Mouse (Mus musculus) liver, embryonic 13.5 days (tissue): ENCODE results near the gene Gm17555. TPM values are rescaled to one million over a fixed set of nuclear protein-coding genes. Genes with fewer than 3 reads are reported as not detected.
"Not testable (repeated sequence)": the region's sequence is repeated elsewhere in the genome, so short reads cannot be mapped to it uniquely, and the experiment has no call there.

Source experiments
- ATAC-seq: fragments of 200-750 bp; cut with Nextera tagmentation; 2 replicates; pipeline ENCODE4 v1.8.0; 2017; ENCODE audit warnings: low read depth, mild to moderate bottlenecking, moderate number of reproducible peaks, moderate library complexity
- DNase-seq: peaks from one replicate; pipeline ENCODE4 v3.0.0; 2022
- H3K27ac ChIP-seq: fragments of 300-500 bp; sonication (generic); 2 replicates; pipeline ENCODE4 v1.5.1; 2015; ENCODE audit warnings: moderate library complexity, mild to moderate bottlenecking, inconsistent platforms
- H3K27me3 ChIP-seq: fragments of 300-500 bp; sonication (generic); 2 replicates; pipeline ENCODE4 v1.6.1; 2015; ENCODE audit warnings: mild to moderate bottlenecking, inconsistent platforms
- H3K36me3 ChIP-seq: fragments of 300-500 bp; sonication (generic); 2 replicates; pipeline ENCODE4 v1.6.1; 2015; ENCODE audit warnings: mild to moderate bottlenecking, inconsistent platforms
- H3K4me1 ChIP-seq: fragments of 300-500 bp; sonication (generic); replicated peaks from 2 replicates; pipeline ENCODE4 v1.6.1; 2015; ENCODE audit warnings: inconsistent platforms
- H3K4me2 ChIP-seq: fragments of 300-500 bp; sonication (generic); 2 replicates; pipeline ENCODE4 v1.6.1; 2015; ENCODE audit warnings: inconsistent platforms, mild to moderate bottlenecking, moderate library complexity
- H3K4me3 ChIP-seq: fragments of 300-500 bp; sonication (generic); replicated peaks from 2 replicates; pipeline ENCODE4 v1.5.1; 2015; ENCODE audit warnings: mild to moderate bottlenecking, inconsistent platforms
- H3K9ac ChIP-seq: fragments of 300-500 bp; sonication (generic); 2 replicates; pipeline ENCODE4 v1.6.1; 2015; ENCODE audit warnings: mild to moderate bottlenecking, inconsistent platforms
- H3K9me3 ChIP-seq: fragments of 300-500 bp; sonication (generic); replicated peaks from 2 replicates; pipeline ENCODE4 v1.6.1; 2016; ENCODE audit warnings: inconsistent platforms
- WGBS: fragments of 180-500 bp; shearing (Covaris S2); methylation state at CpG from one replicate; pipeline ENCODE4 v1.1.7; 2015; ENCODE audit not compliant: insufficient replicate concordance; 5-methylcytosine and 5-hydroxymethylcytosine counted together
- polyA plus RNA-seq: library from polyadenylated mRNA; unstranded; fragments of >200 nt; fragmentation: Nextera tagmentation; extraction: Ambion mirVana; gene quantifications from 2 replicates; pipeline ENCODE4 v1.2.1, GENCODE M21; 2015

Gm17555 gene
- polyA plus RNA-seq, result not detected in 2 replicates

DNA sequence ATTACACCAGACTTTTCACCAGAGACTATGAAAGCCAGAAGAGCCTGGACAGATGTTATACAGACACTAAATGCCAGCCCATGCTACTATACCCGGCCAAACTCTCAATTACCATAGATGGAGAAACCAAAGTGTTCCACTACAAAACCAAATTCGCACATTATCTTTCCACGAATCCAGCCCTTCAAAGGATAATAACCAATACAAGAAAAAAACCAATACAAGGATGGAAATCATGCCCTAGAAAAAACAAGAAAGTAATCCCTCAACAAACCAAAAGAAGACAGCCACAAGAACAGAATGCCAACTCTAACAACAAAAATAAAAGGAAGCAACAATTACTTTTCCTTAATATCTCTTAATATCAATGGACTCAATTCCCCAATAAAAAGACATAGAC, at the start of gene Gm17555:
TSS of gene Gm17555 (plus strand) at position 301 of the 400 bp plus-strand sequence.
- not testable (repeated sequence) for H3K36me3 ChIP-seq, ATAC-seq, H3K9me3 ChIP-seq, H3K27ac ChIP-seq, H3K9ac ChIP-seq, H3K4me3 ChIP-seq, H3K27me3 ChIP-seq, DNase-seq, H3K4me2 ChIP-seq, H3K4me1 ChIP-seq
- WGBS, result 73% methylated on average over 3 of the region's 3 CpGs

DNA sequence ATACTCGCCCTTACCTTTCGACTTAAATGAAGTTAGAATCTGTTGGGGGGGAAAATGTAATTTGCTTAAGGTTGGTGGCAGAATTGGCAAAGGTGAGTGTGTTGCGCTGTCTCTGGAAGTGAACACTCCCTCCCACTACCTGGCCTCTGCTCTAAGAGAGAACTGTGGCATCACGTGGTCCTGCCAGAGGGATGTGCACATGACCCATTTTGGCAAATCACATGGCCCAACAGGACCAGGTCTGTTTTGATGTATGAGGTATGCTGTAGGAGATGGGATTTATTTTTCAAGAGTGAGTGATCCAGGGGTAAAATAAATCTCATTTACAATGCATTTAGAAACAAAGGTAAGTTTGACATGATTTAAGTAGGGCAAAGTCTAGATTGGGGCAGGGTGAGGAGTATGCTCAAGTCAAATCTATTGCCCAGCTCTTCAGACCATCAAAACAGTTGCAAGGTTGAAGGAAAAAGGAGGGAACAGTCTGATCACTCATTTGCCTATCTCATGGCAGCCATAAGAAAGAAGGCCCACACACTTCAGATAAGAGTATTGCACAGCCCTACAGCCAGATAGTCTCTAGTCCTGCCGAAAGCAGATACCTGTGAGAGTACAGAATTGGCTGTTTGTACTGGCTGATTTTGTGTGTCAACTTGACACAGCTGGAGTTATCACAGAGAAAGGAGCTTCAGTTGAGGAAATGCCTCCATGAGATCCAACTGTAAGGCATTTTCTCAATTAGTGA, 49.5 kb upstream of the Gm17555 start:
- WGBS, result 64% methylated on average over 5 of the region's 5 CpGs
- Histone ChIP-seq H3K4me3 (no peak overlapping the region), H3K9me3 (no peaks in the 10 kb centered on the region), H3K36me3 (peaks cover 49% of the 10 kb centered on the region), H3K27me3 (no peaks in the 10 kb centered on the region), H3K9ac (no peak overlapping the region), H3K4me1 (peaks cover 43% of the 10 kb centered on the region), H3K27ac (peak overlapping the region; percentile 95), H3K4me2 (peak overlapping the region; percentile 56)
- ATAC-seq (peak; percentile 100), DNase-seq (peak; percentile 78)

DNA sequence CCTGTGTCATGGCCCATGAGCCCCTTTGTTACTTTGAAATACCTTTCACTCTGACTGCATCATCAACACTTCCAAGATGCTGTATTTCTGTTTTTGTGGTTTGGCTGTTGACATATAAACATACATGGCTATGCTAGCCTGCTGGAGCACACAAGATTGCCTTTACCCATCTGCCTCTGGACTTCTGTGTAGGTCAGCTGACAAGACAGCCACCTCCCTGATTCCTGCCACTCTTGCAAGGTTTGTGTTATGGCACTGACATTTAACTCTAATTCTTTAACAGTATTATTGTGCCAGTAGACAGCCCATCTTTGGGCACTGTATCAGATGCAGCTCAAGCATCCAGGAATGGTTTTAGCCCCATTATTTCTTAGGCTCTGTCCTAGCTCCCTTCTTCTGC, 48.6 kb upstream of the Gm17555 start:
- Histone ChIP-seq H3K36me3 (peaks cover 41% of the 10 kb centered on the region), H3K27me3 (no peaks in the 10 kb centered on the region), H3K9ac (peak overlapping the region; percentile 56), H3K4me3 (peak overlapping the region; percentile 18), H3K4me2 (peak overlapping the region; percentile 56), H3K4me1 (peaks cover 51% of the 10 kb centered on the region), H3K9me3 (no peaks in the 10 kb centered on the region), H3K27ac (peak overlapping the region; percentile 95)
- DNase-seq, result no peak
- no peak for ATAC-seq

DNA sequence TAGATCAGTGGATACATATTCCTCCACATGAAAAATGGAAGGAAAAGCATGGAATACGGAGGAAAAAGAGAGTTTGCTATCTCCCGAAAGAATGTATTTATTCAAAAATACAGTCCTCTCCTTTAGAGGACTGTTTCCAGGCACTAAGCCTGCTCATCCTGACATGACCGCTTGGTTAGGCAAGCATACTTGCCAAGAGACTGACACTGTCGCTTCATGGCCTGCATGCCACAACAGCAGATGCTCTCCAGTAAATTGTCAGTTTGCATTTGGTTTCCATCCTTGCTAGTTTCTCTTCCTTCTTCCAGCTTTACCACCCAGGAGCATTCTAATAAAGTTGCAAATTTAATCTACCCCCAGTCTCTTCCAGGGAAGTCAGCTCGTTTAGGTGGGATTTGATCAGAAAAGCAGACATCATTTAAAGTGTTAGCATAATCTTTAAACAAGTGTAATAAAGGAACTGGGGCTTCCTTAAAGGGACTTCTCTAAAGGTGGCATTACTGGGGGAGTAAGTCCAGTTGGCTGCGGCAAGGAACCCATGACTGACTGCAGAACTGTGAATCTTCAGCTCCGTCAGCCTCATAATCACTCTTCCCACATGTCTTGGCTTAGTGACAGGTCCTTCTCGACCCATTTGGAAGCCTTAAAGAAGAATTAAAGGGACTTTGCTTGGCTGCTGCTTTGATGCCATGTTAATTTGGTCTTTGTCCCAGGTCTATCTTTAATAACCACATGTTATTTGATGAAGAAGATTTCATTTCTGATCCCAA, 47.9 kb upstream of the Gm17555 start:
- H3K27ac ChIP-seq, result peak overlapping the region; percentile 95
- ATAC-seq (no peak), DNase-seq (no peak)
- peak overlapping the region; percentile 56 for H3K9ac ChIP-seq
- 78% methylated on average over 8 of the region's 8 CpGs for WGBS
- no peaks in the 10 kb centered on the region for H3K9me3 ChIP-seq
- no peaks in the 10 kb centered on the region for H3K27me3 ChIP-seq
- peak overlapping the region; percentile 56 for H3K4me2 ChIP-seq
- peaks cover 58% of the 10 kb centered on the region for H3K4me1 ChIP-seq
- H3K4me3 ChIP-seq, result peak overlapping the region; percentile 18; the same call in 1 of the 2 replicates
- peaks cover 34% of the 10 kb centered on the region for H3K36me3 ChIP-seq

DNA sequence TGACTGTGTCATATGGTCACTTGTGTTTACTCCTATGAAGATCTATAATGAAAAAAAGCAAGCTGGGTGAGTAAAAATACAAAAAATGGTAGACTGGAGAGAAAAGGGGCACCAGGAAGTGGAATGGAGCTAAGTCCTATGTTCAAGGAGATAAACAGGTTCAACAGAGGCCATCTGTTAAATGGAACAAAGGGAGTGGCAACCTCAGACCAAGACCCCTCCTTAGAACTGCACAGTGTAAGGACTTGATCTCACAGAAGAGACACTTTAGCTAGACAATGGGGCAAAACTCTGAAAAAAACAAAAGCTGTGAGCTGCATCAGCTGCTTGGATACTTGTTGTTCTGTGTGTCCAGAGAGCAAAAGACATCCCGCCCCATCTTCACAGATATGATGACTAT, 43.5 kb upstream of the Gm17555 start:
- peaks cover 30% of the 10 kb centered on the region for H3K4me1 ChIP-seq
- WGBS, result 90% methylated on average over 1 of the region's 1 CpGs
- ATAC-seq, result peak; percentile 67
- 0 out of 2 replicates have a peak, but pooled peaks cover 7% of the 10 kb centered on the region for H3K36me3 ChIP-seq
- no peak for DNase-seq
- H3K9ac ChIP-seq, result no peak overlapping the region
- no peaks in the 10 kb centered on the region for H3K9me3 ChIP-seq
- H3K27ac ChIP-seq, result no peak overlapping the region
- H3K27me3 ChIP-seq, result no peaks in the 10 kb centered on the region
- no peak overlapping the region for H3K4me2 ChIP-seq
- no peak overlapping the region for H3K4me3 ChIP-seq

DNA sequence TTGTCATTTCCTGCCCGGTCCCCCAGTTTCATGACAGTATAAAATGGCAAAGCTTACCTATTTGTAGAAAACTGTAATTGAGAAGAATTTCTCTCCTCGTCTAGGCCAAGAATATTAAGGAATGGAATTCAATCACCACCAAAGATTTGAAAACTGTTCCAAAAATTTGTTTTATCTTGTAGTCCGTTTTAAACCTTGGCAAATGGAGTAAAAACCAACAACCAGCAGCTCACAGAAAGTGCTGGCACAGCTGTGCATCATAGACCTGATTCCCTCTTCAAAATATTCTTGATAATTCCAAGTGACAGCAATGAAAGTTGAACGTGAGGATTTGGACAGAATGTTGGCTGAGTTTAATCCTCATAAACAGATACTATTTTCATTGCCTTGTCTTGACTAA, 23.6 kb upstream of the Gm17555 start:
- 59% methylated on average over 4 of the region's 4 CpGs for WGBS
- H3K27me3 ChIP-seq, result no peaks in the 10 kb centered on the region
- no peak overlapping the region for H3K27ac ChIP-seq
- DNase-seq, result no peak
- no peak overlapping the region for H3K4me3 ChIP-seq
- no peak overlapping the region for H3K4me2 ChIP-seq
- H3K9ac ChIP-seq, result no peak overlapping the region
- no peak for ATAC-seq
- H3K4me1 ChIP-seq, result peaks cover 6% of the 10 kb centered on the region
- no peaks in the 10 kb centered on the region for H3K9me3 ChIP-seq
- no peaks in the 10 kb centered on the region for H3K36me3 ChIP-seq

DNA sequence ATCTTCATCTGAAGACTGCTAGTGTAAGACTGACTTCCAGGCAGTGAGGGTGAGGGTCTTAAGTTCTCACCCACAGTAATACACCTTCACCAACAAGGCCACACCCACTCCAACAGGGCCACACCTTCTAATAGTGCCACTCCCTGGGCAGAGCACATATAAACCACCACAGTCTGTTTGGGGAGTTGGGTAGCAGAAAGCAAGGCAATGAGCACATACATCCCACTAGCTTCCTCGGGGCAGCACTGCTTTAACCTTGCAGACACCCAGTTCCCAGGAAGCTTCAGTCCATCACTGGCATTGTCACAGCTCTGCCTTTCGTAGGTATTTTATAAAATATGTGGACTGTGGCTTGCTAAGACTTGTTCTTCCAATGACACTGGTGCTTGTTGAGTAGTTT, 22.8 kb upstream of the Gm17555 start:
- 0 out of 2 replicates have a peak, but pooled peaks have one; percentile 34 for ATAC-seq
- H3K36me3 ChIP-seq, result no peaks in the 10 kb centered on the region
- no peak overlapping the region for H3K27ac ChIP-seq
- H3K4me2 ChIP-seq, result no peak overlapping the region
- H3K4me1 ChIP-seq, result peaks cover 6% of the 10 kb centered on the region
- no peak overlapping the region for H3K4me3 ChIP-seq
- DNase-seq, result no peak
- whole genome bisulfite sequencing, result 65% methylated on average over 2 of the region's 2 CpGs
- no peaks in the 10 kb centered on the region for H3K27me3 ChIP-seq
- H3K9me3 ChIP-seq, result no peaks in the 10 kb centered on the region
- no peak overlapping the region for H3K9ac ChIP-seq

DNA sequence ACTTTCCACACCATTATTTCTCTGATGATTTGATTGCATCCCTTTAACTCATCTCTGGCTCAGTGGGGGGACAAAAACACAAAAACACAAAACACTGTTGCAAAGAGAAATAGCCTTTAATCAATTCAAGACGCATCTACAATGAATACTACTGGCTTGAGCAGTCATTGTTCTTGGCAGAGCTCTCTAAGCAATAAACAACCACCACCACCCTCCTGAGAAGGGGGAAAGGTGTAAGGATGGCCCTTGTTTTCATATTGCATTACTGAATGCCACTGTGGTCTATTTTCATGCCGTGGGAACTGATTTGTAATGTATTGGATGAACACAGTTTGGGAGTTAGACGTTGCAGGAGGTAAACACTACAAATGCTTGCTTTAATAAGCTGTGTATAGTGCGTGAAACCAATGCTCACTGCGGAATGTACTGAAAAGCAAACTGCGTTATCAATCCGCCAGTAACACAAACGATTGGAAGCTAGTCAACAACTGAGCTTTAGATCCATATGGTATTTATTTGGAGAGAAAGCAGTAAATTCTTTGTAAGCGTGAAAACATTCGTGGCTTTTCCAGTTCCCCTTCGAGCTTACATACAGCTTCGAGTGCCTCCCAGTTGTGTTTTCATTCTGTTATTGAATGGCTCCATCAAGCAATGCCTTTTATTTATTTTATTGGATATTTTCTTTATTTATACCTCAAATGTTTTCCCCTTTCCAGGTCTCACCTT, 19.1 kb upstream of the Gm17555 start:
- ATAC-seq (no peak), DNase-seq (no peak)
- no peak overlapping the region for H3K9ac ChIP-seq
- no peaks in the 10 kb centered on the region for H3K9me3 ChIP-seq
- H3K4me2 ChIP-seq, result no peak overlapping the region
- no peak overlapping the region for H3K4me3 ChIP-seq
- no peaks in the 10 kb centered on the region for H3K27me3 ChIP-seq
- peaks cover 6% of the 10 kb centered on the region for H3K4me1 ChIP-seq
- 70% methylated on average over 12 of the region's 12 CpGs for WGBS
- H3K27ac ChIP-seq, result no peak overlapping the region
- H3K36me3 ChIP-seq, result no peaks in the 10 kb centered on the region

DNA sequence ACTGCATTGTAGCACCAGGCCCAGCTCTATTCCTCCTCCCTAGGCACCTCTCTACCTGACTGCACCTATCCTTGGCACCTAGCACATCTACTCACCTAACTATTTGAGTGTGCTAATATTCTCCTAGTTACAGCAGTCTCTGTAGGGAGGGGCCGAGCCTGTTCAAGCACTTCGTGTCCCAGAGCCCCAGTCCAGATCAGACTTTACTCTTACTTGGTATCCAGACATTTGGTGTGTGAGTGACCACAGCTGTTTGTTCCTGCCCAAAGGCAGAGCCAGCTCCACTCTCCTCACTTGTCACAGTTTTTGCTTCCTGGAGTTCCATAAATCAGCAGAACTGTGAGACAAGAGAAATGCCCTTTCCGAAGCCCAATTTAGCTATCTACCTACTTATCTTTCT, 15.9 kb upstream of the Gm17555 start:
- H3K27ac ChIP-seq, result no peak overlapping the region
- no peaks in the 10 kb centered on the region for H3K4me1 ChIP-seq
- no peak overlapping the region for H3K4me2 ChIP-seq
- no peak overlapping the region for H3K9ac ChIP-seq
- H3K36me3 ChIP-seq, result no peaks in the 10 kb centered on the region
- DNase-seq, result no peak
- no peaks in the 10 kb centered on the region for H3K27me3 ChIP-seq
- no peaks in the 10 kb centered on the region for H3K9me3 ChIP-seq
- WGBS, result 74% methylated on average over 3 of the region's 3 CpGs
- no peak overlapping the region for H3K4me3 ChIP-seq
- no peak for ATAC-seq

DNA sequence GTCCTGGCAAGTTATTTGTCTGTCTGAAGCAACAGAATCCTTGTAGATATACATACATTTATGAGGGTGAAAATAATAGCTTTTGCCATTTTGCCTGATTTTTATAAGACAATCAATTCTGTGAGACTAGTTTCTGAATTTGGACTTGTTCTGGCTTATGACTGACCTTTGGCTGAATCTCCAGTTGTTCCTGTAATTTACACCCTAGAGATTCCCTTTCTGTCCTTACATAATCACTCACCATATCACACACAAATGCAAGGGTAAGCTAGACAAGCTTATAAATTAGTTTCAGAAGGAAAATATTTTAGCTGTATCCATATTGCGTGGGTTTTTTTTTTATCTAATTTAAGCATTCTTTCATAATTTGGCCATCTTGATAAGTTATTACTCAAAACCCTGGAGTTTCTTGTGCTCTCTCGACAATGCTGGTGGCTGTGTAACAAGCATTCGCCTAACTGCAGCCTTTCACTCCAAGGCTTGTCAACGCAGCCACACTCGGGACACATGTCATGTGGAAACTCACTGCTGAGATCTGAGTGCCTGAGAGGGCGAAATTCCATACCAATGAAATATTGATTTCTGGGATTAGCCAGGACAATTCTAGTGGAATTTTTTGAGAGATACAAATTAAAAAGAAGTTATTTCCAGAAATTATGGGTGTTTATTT, 3.8 kb upstream of the Gm17555 start:
- H3K4me3 ChIP-seq, result no peak overlapping the region
- no peak overlapping the region for H3K27ac ChIP-seq
- H3K4me2 ChIP-seq, result no peak overlapping the region
- no peaks in the 10 kb centered on the region for H3K36me3 ChIP-seq
- 61% methylated on average over 6 of the region's 6 CpGs for WGBS
- H3K27me3 ChIP-seq, result no peaks in the 10 kb centered on the region
- no peak overlapping the region for H3K9ac ChIP-seq
- H3K9me3 ChIP-seq, result no peaks in the 10 kb centered on the region
- DNase-seq (no peak), ATAC-seq (no peak)
- no peaks in the 10 kb centered on the region for H3K4me1 ChIP-seq

DNA sequence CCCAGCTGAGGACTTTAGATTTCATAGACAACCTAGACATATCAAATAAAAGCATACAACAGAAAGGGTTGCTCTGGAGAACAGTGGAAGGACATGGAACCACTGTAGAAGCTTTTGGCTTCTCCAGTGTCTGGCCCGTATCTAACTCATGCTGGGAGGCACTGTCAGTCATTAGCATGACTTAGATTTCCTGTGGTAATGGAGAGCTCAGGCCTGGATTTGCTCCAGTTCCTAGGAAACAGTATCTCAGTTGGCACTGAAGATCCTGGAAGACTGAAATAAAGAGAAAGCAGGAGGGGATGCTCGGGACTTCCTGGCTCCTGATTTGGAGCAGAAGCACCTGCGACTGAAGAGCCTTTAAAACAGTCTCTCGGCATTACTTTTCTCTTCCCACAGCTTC, 12.7 kb downstream of the Gm17555 start:
- no peaks in the 10 kb centered on the region for H3K9me3 ChIP-seq
- no peak for DNase-seq
- H3K36me3 ChIP-seq, result no peaks in the 10 kb centered on the region
- H3K4me2 ChIP-seq, result no peak overlapping the region
- no peak overlapping the region for H3K9ac ChIP-seq
- no peaks in the 10 kb centered on the region for H3K4me1 ChIP-seq
- no peaks in the 10 kb centered on the region for H3K27me3 ChIP-seq
- ATAC-seq, result no peak
- H3K27ac ChIP-seq, result no peak overlapping the region
- no peak overlapping the region for H3K4me3 ChIP-seq
- 63% methylated on average over 4 of the region's 4 CpGs for WGBS
